Mouse (Mus musculus): ENCODE measurements at regions not wholly inside any gene's neighbourhood (a gene's known extent, or its start where the extent isn't known, plus 50 kb on each side); places are given as distances from the start of the nearest gene placed in this dataset.

DNA sequence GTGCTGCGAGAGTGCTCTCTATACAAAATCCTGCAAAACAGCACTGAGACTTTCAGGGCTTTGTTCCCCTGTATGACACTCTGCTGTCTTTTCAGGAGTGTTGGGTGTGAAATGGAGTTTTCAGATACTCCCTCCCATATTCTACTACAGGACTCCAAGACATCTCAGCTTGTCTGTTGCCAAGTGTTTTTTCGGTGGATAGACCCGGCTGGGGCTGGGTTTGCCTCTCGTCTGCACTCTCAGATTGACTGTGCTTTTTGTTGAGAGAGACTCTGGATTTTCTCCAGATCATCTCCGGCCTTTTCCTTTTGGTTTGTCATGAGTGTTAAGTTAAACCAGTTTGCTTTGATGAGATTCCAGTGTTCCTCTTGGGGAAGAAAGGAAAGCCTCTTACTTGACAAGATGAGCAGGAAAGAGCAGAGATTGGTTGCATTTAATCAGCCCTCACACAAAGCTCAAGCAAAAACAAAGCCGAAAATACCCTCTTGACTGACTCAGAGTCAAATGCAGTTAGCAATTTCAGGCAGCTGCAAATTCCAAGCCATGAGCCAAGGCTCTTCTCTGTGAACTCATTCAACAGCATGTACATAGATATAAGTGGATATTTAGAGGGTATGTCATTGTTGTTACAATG, 219.3 kb upstream of the Veph1 start:
- no peak for DNase-seq

DNA sequence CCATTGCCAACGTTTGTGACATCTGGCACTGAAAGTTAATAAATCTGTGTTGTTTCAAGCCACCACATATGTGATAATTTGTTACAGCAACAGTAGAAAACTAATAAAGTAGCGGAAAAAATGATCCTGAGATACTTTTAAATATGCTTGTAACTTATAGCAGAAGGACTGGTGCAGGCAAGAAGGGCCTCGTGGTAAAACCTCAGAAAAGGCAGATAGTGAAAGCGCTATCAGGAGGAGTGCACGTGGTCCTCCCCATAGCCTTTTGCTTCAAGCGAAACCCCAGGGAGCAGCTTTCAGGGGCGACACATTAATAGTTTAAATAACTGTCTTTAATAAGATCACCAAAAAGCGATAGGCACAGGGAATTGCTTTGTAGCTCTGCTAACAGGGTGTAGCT, 217.9 kb upstream of the Veph1 start:
- no peak for DNase-seq

DNA sequence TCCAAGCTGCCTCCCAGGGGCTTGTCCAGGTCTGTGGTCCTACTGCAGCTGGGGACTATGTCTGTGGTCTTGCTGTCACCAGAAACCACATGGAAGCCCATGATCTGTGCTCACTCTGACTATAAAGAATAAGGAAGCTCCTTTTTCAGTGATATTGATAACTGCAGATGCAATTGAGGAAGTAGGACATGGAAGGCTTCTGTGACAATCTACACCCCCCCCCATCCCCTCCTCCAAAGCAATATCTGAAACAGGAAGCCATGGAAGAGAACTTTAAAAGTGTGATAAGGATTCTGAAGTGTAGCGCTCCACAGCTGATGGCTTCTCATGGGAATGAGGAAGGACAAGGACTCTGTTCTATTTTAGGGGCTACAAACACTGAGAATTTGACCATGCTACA, 215.8 kb upstream of the Veph1 start:
- DNase-seq: no peak

DNA sequence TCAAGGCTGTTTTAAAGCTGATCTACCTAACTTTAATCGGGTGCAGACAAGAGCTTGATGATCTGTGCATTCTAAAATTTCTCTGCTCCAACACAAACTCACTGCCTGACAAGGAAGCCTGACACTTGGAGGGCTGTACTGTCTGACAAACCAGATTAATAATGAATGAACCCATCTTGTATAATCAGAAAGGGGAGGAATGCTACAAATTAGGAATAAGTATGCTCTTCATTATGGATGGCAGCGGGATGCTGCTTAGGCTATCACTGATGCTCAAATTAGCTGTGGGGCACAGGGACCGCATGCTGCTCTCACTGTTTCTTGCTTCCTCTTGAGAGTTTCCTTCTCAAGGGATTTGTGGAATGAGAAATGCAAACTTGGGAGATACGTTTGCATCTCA, 213.8 kb upstream of the Veph1 start:
- no peak for DNase-seq

DNA sequence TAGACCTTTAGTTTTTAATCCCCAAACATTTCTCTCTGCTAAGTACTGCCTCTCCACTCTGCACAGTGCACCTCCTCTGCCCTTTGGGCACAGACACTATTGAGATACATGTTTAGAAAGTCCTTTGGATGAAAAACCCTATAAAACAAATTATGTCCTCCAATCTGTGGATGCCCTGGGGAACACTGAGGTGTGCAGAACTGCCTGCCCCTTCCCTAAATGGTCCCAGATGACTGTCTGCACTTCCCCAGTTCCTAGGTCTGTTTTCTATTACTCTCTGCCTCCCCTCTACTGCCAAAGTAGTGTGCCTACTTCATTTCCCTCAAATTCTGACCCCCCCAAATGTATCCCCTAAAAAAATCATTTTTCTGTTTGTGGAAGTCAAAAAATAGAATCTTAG, 209.5 kb upstream of the Veph1 start:
- DNase-seq: no peak

DNA sequence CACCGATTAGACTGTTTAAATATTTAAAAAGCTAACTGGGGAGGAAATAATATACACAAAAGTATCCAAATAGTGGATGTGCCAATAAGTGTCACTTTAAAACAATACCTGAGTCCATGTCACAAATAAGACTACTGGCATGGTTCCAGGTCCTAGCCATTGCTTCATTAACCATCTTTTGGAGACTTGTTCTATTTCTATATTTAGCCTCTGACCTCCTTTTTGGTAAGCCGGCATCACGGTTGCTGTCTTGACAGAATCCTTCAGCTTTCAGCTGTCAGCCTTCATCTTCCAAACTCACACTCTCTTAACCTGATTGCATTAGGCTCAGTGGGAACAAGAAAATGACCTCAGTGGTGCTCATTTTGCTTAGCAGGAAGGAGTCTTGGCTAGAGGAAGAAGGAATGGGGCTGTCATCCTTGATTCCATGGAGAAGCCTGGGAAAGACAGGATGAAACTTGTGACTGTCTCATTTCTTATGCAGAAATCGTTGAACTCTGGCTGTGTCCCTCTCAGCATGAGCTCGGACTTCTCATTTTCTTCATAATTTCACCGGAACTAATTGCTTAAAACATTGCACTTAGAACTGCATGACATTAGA, 208.9 kb upstream of the Veph1 start:
- no peak for DNase-seq

DNA sequence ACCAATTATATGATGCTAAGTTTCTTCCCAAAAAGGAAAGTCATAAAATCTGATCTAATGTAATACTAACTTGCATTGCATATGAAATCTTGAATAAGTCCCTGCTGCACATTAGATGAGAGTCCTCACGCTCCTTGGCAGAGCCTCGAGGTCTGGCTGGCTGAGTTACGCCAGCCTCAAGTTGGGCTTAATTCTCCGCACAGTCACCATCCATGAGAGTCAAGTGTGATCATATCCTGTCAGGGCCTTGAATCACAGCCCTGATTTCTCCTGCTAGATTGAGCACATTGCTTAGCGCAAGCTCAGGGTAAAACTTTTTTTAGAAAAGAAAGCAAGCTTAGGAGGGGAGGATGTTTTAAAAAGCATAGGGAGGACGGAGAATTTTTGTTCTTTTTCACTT, 208.1 kb upstream of the Veph1 start:
- DNase-seq: no peak

DNA sequence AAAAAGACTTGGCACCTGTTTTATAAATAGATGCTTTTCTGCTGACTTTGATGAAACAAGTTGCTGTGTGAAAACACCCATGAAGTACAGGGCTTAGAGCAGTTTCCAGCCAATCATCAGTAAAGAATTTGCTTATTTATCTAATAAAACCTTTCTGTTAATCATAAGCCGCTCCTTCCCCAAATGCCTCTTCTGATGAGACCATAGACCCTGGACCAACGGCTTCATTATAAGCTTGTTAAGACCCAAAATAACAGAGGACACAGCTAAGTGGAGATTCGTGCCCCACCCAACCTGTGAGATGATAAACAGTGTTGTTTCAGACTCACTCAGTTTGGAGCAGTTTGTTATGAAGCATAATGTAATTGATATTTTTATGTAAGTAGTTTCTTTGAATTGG, 207.0 kb upstream of the Veph1 start:
- no peak for DNase-seq

DNA sequence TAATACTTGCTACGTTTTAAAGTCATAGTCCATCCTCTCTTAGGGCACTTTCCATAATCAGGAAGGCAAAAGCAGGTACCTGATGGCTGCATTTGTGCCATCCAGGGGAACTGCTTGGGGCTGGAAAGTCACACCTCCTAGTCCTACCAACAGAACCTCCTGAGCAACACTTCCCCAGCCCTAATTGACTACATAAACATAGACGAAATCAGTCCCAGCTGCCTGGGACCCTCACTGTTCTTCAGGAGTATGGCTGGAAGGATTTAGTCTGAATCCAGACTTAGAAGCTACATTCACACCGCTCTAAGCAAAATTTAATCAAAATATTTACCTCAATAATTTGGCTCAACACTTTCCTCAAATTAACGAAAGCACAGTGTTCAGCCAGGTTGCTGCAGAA, 205.2 kb upstream of the Veph1 start:
- DNase-seq: no peak

DNA sequence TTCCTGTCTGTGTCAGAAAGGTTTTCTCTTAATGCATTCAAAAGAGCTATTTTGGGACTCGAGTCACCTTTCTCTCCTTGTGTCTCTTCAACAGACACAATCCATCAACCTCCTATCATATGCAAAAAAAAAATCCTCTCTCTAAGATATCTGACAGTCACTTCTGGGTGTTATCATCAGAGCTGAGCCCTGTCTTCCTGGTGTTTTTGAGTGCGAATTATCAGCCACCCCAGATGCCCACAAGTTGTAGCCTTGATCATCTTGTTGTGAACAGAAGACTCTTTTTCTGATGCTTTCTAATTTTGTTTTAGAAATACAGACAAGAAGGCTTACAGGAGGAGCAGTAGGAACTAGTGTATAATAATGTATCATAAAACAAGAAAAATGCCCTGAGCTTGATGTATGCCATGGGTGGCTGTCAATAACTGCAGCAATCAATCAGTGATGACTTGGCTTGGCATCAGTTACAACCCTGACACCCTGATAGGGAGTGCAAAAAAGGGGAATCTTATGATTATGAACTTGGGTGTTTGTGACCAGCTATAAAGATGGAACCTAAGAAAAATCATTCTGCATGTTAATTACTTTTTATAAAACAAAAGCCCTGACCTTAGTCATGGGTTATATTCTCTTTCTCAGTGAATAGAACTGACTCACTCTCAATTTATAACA, 197.9 kb upstream of the Veph1 start:
- DNase-seq: no peak

DNA sequence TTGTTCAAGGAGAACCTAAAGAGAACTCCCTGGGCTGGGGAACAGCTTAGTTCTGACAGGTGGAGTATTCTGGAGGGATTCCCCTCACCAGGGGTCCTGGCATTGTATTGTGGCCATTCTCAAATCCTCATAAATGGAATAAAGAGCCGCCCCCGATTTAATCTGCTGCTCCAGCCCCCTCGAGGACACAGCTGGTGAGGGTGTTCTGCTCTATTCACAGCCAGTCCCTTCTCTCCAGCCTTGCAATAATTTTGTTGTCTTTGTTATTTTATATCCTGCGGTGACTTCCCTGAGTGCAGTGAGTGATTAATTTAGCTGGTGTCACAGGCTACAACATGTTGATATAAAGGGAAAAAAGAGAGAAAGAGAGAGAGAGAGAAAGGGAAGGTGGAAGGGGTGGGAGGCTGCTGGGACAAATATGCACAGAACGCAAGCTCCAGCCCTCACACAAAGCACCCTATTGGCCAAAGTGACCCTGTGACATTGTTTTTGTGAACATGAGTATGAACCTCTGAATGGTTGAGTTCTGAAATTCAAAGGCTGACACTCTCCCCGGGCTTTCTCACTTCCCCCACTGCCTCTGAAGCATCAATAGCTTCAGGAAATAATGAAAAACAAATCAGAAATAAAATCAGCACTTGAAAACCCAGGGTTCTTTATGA, 194.2 kb upstream of the Veph1 start:
- no peak for DNase-seq

DNA sequence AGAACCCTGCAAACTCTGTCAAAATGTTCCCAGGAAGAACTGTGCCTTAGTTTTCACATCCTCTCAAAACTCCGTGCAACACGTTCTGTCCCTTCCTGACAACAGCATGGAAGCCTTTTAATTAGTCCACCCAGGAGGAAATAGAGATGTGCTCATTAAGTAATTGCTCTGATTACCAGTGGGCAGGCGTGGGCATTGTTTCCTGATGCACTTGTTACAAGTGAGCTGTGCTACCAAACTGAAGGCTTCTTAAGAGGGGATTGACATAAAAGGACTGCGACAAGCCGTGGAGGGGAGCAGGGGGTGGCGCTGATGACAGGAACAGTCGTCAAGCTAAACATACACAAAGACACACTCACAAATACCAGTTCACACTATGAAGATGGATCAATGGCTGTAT, 192.1 kb upstream of the Veph1 start:
- DNase-seq: no peak

DNA sequence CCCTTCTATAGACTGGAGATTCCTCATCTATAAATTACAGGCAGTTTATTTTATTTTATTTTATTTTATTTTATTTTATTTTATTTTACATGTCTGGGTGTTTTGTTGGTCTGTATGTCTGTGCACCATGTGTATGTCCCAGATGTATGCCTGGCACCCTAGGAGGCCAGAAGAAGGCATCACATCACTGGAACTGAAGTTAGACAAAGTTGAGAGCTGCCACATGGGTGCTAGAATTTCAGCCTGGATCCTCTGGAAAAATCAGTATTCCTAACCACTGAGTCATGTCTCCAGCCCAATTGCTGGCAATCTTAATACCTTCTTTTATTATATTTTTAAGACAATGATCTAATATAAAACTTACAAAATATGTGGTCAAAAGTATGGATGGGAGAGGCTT, 190.0 kb upstream of the Veph1 start:
- DNase-seq: no peak

DNA sequence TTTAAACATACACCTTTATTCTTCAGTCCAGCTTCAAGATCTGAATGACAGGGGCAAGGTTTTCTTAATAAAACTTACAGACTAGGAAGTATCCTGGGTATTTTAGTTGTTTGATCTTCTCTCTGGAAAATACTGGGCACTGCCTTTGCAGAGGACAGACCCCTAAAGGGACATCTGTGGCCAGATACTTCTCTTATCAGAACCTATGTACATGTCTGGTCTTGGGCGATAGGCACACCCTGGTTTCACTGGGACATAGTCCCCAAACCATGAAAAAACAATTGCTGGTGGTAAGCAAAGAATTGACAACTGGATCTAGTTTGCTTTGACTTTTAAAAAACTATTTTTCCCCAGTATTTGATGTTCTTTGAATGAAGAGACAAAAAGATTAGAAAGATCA, 189.5 kb upstream of the Veph1 start:
- no peak for DNase-seq

DNA sequence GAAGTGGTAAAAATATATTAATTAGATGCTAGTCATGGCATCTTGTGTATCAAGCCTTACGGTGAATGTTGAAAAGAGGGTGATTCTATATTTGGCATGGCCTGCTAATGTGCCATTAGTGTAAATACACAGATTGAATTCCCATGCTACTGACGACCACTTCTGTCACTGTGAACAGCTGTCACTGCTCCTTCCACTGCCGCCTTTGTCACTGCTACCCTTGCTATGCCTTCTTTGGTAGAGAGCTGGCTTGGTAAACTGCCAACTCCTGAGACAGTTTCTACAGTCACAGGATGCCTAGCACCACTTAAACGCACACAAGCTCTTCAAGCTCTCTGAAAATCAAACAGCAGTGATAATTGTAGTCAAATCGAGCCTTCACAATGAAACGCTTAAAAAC, 184.1 kb upstream of the Veph1 start:
- no peak for DNase-seq

DNA sequence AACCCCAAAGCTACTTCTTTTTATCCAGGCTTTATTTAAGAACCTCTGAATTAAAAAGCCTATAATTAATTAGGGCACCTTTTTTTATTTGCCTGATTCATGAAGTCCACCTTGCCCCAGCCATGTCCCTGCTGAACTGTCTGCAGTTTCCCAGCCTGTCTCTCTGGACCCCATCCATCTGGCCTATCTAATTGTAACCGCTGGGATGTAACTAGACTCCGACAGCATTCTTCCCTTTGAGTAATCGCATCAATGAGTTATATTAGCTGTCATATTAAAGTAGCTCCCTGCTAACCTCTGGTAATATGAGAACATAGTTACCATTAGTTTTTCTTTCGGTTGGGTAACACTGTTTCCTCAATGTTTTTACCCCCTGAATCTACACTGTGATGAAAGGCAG, 182.6 kb upstream of the Veph1 start:
- DNase-seq: no peak

DNA sequence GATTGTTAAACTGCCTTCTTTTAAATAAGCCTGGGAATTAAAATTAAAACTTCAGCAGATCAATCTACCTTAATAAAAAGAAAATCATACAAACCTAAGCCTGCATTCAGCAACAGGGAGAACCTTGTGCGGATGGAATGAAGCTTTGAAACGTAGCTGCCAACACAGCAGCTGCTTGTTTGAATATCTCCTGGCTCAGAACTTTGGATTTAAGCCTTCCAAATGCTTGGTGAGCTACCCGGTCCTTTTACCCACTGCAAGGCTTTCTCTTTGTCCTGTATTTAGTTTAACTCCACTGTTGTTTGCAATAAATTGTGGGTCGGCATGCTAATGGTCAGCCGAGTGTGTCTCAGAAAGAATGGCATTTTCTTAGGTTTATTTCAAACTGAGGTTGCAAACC, 169.7 kb upstream of the Veph1 start:
- DNase-seq: no peak

DNA sequence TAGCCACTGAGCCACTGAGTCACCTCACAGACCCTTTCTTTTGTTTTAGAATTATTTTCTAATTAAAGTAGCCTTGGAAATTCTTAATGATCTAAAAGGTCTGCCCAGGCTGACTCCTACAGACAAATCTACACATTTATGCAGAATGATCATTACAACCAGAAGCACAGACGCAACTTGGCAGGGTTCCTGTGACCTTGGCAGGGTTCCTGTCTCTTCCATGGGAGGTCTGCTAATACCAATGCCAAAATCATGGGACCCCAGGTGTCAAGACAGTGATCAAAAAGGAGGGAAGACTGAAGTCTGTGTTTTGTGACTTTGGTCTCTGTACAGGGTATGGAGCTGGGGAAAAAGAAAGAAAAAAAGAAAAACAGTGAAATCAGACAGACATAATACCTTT, 168.7 kb upstream of the Veph1 start:
- no peak for DNase-seq

DNA sequence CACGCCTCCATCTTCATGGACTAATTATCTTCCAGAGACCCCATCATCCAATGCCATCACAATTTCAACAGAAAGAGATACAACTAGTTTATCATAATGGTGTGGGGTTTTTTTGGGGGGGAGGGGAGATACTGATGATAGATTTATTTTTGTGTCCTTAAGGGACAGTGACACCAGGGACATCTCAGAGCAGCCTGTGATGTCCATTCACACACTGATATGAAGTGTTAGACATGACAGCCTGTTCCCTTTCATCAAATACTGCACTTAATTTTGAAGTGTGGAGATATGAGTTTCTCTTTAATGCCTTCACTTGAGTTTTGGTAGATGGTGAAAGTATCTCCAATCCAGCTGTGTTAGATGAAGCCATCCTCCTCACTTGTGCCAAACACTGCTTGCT, 165.7 kb upstream of the Veph1 start:
- DNase-seq: no peak

DNA sequence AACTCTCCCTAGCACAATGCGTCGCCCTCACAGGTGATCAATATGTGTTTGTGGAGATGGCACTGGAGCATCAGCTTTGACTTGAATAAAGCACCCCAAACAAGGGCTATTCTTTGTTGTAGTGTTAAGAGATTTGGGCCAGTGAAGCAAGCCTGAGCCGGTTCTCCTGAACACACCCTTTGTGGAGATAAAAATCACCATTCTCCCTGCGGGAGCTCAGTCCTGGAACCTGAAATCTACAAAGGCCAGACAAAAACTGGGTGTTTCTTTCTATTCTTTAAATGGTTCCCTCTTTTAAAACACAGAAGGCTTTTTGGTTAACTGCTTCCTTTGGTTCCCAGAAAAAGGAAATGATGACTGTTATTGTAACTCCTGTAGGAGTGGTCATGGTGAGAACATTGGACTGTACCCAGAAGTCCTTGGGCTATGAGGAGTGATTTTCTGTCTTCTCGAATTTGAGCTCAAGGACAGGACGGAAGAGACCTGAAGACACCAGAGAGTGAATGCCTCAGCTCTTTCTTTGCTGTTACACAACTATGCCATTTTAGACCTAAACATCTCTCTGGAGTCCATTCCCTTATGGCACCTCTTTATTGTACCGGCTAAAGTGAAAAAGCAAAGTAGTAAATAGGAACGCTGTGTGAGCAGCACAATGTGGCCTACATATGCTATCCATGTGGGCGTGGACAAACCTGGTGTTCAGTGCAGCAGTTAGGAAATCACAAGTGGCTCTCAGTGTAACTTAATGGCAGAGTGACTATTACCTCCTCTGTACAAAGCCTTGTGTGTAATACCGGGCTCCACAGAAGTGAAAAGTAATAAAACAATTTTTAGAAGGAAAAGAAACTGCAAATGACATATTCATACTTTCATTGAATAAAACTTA, 149.9 kb upstream of the Veph1 start:
- no peak for DNase-seq

DNA sequence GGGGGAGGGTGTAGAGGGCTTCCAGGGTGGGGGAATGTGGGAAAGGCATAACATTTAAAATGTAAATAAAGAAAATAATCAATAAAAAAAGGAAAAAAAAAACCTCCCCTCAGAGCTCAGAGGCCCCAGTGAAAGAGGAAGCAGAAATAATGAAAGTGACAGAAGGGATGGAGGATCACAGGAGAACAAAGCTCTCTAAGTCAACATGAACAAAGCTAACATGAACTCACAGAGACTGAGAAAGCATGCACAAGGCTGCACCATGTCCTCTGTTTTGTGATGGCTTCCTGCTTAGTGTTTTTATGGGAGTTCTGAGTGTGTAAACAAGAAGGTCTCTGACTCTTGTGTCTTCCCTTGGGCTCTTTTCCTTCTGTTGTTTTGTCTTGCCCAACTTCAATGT, 136.6 kb upstream of the Veph1 start:
- DNase-seq: no peak

DNA sequence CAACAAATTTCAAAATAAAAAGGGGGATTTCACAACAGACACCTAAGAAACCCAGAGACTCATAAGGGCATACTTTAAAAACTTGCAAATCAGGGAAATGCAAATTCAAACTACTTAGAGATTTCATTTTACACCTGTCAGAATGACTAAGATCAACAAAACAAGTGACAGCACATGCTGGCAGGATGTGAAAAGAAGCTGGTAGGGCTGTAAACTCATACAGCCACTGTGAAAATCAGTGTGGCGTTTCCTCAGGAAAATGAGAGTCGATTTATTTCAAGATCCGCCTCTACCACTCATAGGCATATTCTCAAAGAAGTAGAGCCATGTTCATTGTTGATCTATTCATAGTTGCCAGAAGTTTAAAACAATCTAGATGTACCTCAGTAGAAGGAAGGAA, 133.6 kb upstream of the Veph1 start:
- no peak for DNase-seq

DNA sequence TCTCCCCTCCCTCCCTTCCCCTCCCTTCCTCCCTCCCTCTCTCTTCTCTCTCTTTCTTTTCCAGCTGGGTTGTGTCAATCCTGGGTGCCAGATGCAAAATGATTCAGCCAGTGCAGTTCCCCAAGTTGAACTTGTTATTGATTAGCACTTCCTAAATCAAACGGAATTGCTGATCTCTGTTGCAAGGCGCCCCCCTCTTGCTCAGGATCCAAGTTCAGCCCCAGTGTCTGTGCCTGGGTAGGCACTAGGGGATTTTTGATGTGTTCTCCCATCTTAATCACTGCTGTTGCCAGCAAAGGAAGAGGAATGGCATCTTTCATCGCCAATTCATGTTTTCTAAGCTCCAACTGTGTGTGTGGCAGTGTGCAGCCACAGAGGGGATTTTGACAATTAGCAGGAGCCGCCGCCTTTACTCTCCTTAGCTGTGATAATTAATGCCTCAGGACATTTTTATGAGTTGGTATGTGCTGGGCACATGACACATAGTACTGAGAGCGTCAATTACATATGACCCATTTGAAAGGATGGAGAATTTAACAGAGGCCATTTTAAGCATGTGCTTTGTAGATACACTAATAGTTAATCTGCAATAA, 125.9 kb upstream of the Veph1 start:
- no peak for DNase-seq

Data from kidney, adult 18-20 months (tissue).